Mouse (Mus musculus): Measurements from ENCODE around the gene Rhov.

The Rhov gene

GRCm38 (mm10) chr2:119270643-119271331, at the start of gene Rhov:
TSS of gene Rhov (minus strand) at chr2:119271272.
- DNase-seq = peak; percentile 76 to 83

- peak in 1 of 2 experiments; percentile 57 for DNase-seq
These were observed 49.5 kb upstream of the Rhov start for GRCm38 (mm10) chr2:119320571-119320970.

DNA sequence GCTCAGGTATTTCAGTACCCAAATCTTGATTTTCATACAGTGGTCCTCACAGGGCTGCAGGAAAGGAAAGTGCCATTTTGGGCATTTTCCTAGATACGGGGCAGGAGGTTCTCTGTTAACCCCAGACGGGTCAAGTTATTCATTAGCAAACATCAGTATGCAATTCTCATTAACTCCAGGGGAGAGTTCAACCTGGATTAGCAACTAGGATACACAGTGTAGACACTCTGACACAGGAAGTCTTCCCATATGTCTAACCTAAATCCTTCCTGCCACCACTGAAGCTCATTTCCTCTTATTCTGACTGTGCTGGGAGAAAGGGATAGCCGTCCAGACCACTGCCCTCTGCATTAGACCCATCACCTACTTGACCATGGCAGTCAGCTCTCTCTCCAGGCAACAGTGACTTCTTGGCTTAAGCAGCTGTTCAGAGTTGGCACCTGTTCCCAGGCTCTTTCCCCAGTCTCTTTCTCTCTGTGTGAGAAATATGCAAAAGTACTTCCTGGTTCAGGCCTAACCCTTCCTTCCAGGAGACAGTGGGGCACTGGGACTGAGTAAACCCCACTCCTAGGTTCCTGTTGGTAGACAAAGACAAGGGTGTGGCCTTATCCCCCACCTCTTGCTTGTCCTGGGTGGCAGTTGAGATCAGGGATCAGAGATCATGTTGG, 47.1 kb upstream of the Rhov start:
- no peak for DNase-seq

DNA sequence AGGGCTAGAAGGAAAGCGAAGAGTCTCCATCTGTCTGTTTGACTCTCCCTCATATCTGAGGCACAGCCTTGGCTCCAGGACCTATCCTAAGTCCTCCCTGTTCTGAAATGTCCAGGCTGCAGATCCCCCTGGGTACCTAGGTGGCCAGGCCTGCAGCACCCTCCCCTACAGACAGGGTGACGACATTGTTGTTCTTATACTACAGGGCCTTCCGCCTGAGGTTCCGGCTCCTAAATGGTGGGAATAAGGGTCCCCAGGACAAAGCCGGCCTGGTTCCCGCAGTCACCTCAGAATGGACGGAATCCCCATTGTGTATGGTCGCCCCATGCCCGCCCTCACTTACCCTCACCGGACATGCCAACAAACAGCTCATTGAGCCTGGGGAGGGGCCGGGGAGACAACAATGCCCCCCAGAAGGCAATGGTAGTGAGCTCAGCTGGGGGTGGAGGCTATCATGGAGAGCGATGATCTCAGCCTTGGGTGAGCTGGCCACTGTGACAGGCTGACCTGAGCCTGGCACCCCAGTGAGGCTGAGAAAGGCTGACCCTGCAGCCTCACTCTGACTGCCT, 43.8 kb upstream of the Rhov start:
- no peak for DNase-seq

DNA sequence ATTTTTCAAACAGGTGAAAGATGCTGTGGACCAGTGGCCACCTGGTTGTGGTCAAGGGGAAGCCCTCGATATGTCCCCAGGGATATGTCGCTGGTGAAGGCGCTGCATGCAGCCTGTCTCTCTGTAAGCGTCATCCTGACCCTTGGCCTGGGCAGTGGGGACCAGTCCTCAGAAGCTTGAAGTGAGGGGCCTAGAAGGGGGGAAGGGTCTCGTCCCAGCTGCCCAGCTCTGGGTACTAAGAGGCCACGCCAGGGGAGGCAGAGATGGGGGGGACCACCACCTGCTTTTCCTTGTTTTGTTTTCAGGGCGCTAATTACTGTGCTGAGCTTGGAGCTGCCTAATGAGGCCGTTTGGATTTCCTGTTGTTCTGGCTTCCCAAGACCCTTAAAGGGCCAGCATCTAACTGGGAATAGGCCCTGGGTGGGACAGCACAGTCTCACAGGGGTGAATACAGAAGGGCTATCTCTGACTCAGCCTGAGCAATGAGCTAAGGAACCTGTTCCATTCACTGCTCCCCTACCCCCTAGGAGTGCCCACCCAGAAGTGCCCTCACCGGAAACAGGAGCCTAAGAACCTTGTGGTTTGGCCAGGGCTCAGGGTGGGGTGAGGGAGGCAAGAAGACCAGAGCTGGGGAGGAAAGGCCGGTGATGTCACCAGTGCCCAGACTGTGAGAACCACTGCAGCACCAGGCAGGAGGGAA, 42.9 kb upstream of the Rhov start:
- no peak for DNase-seq

GRCm38 (mm10) chr2:119312380-119312958, 41.4 kb upstream of the Rhov start:
- DNase-seq = no peak

DNA sequence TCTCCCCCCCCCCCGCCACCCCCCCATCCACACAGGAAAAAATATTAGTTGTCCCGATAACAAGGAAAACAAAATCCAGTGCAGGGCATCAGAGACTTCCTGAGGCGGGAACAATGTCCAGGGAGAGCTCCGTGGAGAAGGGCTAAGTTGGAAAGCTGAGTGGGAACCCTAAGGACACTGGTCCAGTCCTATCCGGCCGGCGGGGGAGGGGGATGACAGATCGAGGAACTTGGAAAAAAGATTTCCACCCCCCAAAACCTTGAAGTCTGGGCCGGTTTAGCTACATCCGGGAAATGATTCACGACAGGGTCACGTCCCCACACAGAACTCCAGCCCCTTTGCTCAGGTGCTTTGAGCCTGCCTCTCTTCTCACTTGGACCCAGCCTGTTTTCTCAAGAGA, 40.5 kb upstream of the Rhov start:
- peak; percentile 74 to 82 for DNase-seq

DNA sequence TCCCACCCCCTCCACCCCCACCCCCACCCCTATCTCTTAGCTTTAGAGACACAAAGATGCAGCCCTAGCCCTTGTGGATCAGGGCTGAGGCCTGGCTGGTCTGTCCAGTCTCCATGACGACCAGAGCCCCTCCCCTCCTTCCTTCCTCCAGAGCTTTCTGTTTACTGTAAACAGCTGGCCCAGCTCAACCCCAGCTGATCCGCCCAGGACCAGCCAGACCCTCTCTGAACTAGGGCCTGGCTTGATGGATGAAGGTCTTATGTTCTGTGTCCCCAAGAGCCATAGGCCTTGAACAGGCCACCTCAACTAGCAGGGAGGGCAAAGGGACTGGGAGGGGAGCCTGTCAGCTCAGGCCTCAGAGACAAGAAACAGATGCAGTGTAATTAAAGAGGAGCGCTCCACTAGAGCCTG, 33.7 kb upstream of the Rhov start:
- DNase-seq = peak; percentile 83 to 88

DNA sequence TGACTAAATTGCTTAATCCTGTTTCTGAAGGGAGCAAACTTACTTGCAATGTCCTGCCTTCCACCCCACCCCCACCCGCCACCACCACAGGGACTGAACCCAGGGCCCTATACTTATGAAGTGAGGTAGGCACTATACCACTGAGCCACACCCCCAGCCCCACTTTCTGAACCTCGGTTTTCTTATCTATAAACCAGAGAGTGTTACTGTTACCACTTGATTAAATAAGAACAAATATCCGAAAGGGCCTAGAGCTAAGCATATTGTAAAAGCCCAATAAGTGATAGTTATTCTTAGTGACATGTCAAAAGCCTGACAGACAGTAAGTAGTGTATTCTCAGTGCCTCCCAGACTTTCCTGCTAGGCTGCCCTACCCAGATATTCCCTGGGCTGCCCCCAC, 33.3 kb upstream of the Rhov start:
- no peak for DNase-seq

DNA sequence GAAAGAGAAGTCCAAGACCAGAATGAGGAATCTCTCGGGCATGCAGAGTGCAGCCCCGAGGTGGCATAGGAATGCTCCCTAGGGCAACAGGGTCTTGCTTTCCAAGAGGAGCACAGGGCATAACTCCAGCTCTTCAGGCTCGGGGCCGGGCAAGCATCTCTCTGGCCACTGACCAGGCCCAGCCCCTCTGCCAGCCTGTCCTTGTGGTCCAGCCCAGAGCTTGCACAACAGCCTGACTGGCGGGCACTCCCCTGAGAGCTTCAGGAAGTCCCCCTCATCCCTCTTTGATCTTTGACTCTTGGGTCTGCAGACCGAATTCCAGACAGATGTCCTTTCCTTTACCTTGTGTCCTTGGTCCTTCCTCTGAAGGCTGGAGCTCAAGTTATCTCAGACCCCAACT, 31.8 kb upstream of the Rhov start:
- no peak for DNase-seq

DNA sequence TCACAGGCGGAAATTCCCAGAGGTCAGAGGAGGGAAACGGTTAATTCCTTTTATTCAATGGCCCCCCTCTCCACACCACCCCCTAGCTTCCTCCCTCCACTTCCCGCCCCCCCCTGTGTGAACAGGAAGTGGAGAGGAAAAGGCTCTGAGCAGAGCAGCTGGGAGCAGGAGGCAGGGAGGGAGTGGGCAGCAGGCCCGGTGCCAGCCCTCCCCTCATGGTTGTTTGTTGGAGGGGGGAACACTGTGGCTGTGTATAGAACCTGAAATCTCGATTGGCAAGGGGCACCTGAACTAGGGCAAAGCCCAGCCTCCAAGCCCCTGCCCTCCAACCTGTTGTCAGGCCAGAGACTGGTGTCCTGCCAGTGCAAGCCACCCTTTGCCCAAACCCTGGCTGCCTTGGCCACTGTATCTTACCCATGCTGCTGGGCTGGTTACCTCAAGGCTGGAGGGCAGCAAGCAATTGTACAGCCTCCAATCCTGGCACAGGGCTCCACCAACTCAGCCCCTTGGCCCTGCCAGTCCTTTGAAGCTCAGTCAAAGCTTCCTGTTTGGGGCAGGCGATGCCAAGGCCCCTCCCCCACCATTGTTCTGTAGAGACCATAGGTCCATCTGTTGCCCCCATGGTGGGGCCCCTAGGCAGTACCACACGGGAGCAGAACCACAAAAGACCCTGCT, 29.9 kb upstream of the Rhov start:
- DNase-seq = peak; percentile 65 to 78

DNA sequence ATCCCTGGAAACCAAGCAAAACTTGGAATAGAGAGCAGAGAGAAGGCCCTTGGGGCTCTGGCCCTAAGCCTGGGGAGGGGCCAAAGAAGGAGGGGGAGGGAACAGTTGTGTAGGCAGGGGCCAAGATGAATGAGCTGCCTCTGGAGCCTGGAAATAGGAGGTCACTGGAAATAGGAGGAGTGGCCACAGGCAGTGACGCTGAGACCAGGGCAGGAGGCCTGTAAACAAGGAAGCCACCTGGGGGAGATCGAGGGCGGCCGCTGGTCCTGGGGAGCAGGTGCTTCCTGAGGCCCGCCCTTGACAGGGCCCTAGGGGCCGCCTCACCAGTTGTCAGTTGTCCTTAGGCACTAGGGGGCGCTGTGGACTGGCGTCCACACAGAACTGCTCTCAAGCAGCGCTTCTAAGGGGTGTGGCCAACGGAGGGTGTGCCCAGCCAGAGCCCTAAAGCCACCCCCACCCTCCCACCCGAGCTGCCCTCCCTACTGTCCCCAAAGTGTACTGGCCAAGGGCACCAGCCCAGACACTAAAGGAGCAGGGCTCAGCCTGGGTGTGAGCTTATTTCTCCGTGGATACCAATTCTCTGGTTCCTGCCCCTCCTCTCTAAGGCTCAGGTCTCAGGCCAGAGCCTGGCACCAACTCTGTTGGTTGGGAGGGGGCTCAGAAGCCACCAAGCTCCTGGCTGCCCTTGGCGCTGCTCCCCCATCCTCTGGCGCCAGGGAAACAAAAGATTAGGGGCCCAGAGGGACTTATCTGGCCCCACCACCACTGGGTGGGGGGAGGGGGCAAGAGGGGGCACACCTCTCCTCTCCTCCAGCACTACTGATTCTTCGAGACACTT, 29.1 kb upstream of the Rhov start:
- peak; percentile 92 to 95 for DNase-seq

DNA sequence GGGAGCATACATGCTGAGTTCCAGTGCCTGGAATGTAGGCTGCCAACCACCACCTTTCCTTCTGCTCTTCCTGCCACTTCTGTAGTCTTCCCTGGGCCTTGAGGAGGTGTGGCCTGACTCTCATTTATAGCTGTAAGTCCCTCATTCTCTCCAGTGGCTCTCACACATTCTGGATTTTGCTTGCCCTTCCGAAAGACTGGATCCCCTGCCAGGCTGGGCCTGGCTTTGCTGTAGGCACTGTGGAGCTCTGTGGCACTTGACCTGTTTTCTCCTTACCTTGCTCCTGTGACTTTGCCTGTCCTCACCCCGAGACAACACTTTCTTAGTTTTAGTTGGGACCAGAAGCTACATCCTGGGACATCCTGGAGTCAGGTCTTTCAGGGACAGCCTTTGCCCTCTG, 27.8 kb upstream of the Rhov start:
- DNase-seq = no peak

- DNase-seq = peak; percentile 81 to 85
These were observed 27.3 kb upstream of the Rhov start for GRCm38 (mm10) chr2:119298330-119298729.

DNA sequence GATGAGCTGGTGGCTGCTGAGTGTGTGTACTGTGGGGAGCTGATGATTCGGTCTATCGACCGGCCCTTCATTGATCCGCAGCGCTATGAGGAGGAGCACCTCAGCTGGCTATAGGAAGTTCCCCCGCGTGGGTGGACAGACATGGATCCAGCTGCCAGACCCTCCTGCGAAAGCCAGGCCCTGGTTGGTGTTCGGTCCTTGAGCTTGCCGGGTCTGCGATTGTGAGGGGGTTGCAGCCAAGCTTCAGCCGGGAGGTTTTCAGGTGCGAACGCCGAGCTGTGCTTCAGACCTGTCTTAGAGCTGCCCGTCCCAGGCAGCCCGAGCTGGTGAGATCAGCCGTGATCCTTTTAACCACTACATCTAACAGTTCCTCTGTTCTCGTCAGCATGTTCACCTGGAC, 26.4 kb upstream of the Rhov start:
- no peak for DNase-seq

DNA sequence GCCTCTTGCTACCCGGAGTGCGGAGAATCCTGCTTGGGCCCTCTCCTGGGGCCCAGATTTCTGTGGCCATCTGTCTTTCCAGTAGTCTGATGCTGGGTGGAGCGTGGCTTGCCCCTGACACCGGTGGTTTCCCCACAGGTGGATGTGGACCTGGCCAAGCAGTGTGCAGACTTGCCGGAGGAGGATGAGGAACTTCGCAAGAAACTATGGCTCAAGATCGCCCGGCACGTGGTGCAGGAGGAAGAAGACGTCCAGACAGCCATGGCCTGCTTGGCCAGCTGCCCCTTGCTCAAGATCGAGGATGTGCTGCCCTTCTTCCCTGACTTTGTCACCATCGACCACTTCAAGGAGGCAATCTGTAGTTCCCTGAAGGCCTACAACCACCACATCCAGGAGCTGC, 25.7 kb upstream of the Rhov start:
- DNase-seq = no peak

- no peak for DNase-seq
These were observed 23.3 kb upstream of the Rhov start for GRCm38 (mm10) chr2:119294411-119294810.

DNA sequence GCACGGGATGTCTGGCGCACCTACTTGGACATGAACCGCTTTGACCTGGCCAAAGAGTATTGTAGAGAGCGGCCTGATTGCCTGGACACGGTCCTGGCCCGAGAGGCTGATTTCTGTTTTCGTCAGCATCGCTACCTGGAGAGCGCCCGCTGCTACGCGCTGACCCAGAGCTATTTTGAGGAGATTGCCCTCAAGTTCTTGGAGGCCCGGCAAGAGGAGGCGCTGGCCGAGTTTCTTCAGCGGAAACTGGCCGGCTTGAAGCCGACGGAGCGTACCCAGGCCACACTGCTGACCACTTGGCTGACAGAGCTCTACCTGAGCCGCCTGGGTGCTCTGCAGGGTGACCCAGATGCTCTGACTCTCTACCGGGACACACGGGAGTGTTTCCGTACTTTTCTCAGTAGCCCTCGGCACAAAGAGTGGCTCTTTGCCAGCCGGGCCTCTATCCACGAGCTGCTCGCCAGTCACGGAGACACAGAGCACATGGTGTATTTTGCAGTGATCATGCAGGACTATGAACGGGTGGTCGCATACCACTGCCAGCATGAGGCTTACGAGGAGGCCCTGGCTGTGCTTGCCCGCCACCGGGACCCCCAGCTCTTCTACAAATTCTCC, 22.8 kb upstream of the Rhov start:
- no peak for DNase-seq

- no peak for DNase-seq
These were observed 22.2 kb upstream of the Rhov start for GRCm38 (mm10) chr2:119293311-119293710.

DNA sequence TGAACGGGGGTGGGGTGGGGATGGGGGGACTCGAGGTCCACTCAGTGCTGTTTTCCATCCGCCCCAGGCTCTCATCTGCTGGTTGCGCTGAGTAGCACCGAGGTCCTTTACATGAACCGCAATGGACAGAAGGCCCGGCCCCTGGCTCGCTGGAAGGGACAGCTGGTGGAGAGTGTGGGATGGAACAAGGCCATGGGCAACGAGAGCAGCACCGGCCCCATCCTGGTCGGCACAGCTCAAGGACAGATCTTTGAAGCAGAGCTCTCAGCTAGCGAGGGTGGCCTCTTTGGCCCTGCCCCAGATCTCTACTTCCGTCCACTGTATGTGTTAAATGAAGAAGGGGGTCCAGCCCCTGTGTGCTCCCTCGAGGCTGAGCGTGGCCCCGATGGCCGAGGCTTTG, 21.8 kb upstream of the Rhov start:
- no peak for DNase-seq

DNA sequence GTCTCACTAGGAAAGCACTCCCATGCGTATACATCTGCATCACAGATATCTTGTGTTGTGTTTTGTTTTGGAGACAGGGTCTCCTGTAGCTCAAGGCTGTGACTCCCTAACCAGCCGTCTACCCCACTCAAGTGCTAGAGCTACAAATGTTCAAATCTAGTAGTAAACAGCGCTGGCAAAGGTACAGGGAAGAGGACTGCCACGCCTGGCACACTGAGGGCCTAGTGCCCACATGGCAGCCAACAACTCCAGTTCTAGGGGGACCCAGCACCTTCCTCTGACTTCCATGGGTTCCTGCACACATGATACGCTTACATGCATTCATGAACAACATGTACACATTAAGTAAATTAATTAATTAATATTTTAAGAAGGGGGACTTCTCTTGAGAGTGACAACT, 21.2 kb upstream of the Rhov start:
- no peak for DNase-seq
